Mouse (Mus musculus): ENCODE results near the gene Ppp1r15a. TPM values are rescaled to one million over a fixed set of nuclear protein-coding genes. Genes with fewer than 3 reads are reported as not detected.

The Ppp1r15a gene
- polyA plus RNA-seq, 1 experiment = 356 TPM

GRCm38 (mm10) chr7:45478774-45479173 is 47.3 kb downstream of the Ppp1r15a start:
- Histone ChIP-seq H3K27ac (ENCODE audit: control insufficient read depth, insufficient read depth, low read depth, low read length, poor library complexity) (no peak overlapping the region), H3K4me1 (ENCODE audit: control insufficient read depth, insufficient read depth, low read length) (no peaks in the 10 kb centered on the region), H3K4me3 (replicated peaks; ENCODE audit: control insufficient read depth, low read depth, low read length) (no peak overlapping the region)
- TF ChIP-seq CTCF (IDR thresholded peaks at IDR 0.05; ENCODE audit: control insufficient read depth, insufficient read depth, low read length) (no peak), POLR2A (IDR thresholded peaks at IDR 0.05; ENCODE audit: borderline replicate concordance, control insufficient read depth, low read depth, low read length) (no peak)
- 89% methylated on average over 7 of the region's 7 CpGs for WGBS

- peak; percentile 63 for TF ChIP-seq CTCF (IDR thresholded peaks at IDR 0.05; ENCODE audit: control insufficient read depth, insufficient read depth, low read length)
- no peak for TF ChIP-seq POLR2A (IDR thresholded peaks at IDR 0.05; ENCODE audit: borderline replicate concordance, control insufficient read depth, low read depth, low read length)
- WGBS = 14% methylated on average over 3 of the region's 3 CpGs
These were observed 49.1 kb downstream of the Ppp1r15a start for GRCm38 (mm10) chr7:45477003-45477402.

GRCm38 (mm10) chr7:45476453-45476852 is 49.6 kb downstream of the Ppp1r15a start:
- TF ChIP-seq POLR2A (IDR thresholded peaks at IDR 0.05; ENCODE audit: borderline replicate concordance, control insufficient read depth, low read depth, low read length) = no peak
- TF ChIP-seq CTCF (IDR thresholded peaks at IDR 0.05; ENCODE audit: control insufficient read depth, insufficient read depth, low read length) = no peak
- no peak overlapping the region for H3K27ac ChIP-seq (ENCODE audit: control insufficient read depth, insufficient read depth, low read depth, low read length, poor library complexity)
- 44% methylated on average over 1 of the region's 1 CpGs for WGBS
- H3K4me3 ChIP-seq (replicated peaks; ENCODE audit: control insufficient read depth, low read depth, low read length) = no peak overlapping the region
- no peaks in the 10 kb centered on the region for H3K4me1 ChIP-seq (ENCODE audit: control insufficient read depth, insufficient read depth, low read length)

More at GRCm38 (mm10) chr7:45477003-45477402, 49.1 kb downstream of the Ppp1r15a start:
- Histone ChIP-seq H3K4me1 (ENCODE audit: control insufficient read depth, insufficient read depth, low read length) (no peaks in the 10 kb centered on the region), H3K4me3 (replicated peaks; ENCODE audit: control insufficient read depth, low read depth, low read length) (no peak overlapping the region), H3K27ac (ENCODE audit: control insufficient read depth, insufficient read depth, low read depth, low read length, poor library complexity) (no peak overlapping the region)

GRCm38 (mm10) chr7:45475291-45475969 is 50.6 kb downstream of the Ppp1r15a start:
- H3K4me3 ChIP-seq (replicated peaks; ENCODE audit: control insufficient read depth, low read depth, low read length) = no peak overlapping the region
- no peak overlapping the region for H3K27ac ChIP-seq (ENCODE audit: control insufficient read depth, insufficient read depth, low read depth, low read length, poor library complexity)
- H3K4me1 ChIP-seq (ENCODE audit: control insufficient read depth, insufficient read depth, low read length) = no peaks in the 10 kb centered on the region
- WGBS = 79% methylated on average over 16 of the region's 16 CpGs
- TF ChIP-seq CTCF (IDR thresholded peaks at IDR 0.05; ENCODE audit: control insufficient read depth, insufficient read depth, low read length) = no peak
- TF ChIP-seq POLR2A (IDR thresholded peaks at IDR 0.05; ENCODE audit: borderline replicate concordance, control insufficient read depth, low read depth, low read length) = no peak

Other genes with a start within 250 kb of the Ppp1r15a start
- not detected in 2 replicates for gene Slc6a21, start 248.8 kb downstream of the Ppp1r15a start, polyA plus RNA-seq (2011; ENCODE audit: insufficient read depth, insufficient read length, low replicate concordance, missing spikeins)
- 2.6 and 3.9 TPM in 2 replicates for gene Trpm4, start 192.5 kb downstream of the Ppp1r15a start, polyA plus RNA-seq (2011; ENCODE audit: insufficient read depth, insufficient read length, low replicate concordance, missing spikeins)
- gene Hrc, start 191.0 kb downstream of the Ppp1r15a start, polyA plus RNA-seq (2011; ENCODE audit: insufficient read depth, insufficient read length, low replicate concordance, missing spikeins) = 1.5 and 1.7 TPM in 2 replicates
- not detected in 2 replicates for gene Ppfia3, start 159.2 kb downstream of the Ppp1r15a start, polyA plus RNA-seq (2011; ENCODE audit: insufficient read depth, insufficient read length, low replicate concordance, missing spikeins)
- not detected in 2 replicates for gene Lin7b, start 155.7 kb downstream of the Ppp1r15a start, polyA plus RNA-seq (2011; ENCODE audit: insufficient read depth, insufficient read length, low replicate concordance, missing spikeins)
- gene Snrnp70, start 130.5 kb downstream of the Ppp1r15a start, polyA plus RNA-seq (2011; ENCODE audit: insufficient read depth, insufficient read length, low replicate concordance, missing spikeins) = 753 and 781 TPM in 2 replicates
- gene Kcna7, start 120.6 kb downstream of the Ppp1r15a start, polyA plus RNA-seq (2011; ENCODE audit: insufficient read depth, insufficient read length, low replicate concordance, missing spikeins) = not detected in 2 replicates
- gene Ntf5, start 112.6 kb downstream of the Ppp1r15a start, polyA plus RNA-seq (2011; ENCODE audit: insufficient read depth, insufficient read length, low replicate concordance, missing spikeins) = 1.8 TPM in 1 of 2 replicates, not detected in the other
- gene Lhb, start 105.4 kb downstream of the Ppp1r15a start, polyA plus RNA-seq (2011; ENCODE audit: insufficient read depth, insufficient read length, low replicate concordance, missing spikeins) = not detected in 2 replicates
- gene Gys1, start 91.4 kb downstream of the Ppp1r15a start, polyA plus RNA-seq (2011; ENCODE audit: insufficient read depth, insufficient read length, low replicate concordance, missing spikeins) = 11.3 and 17.4 TPM in 2 replicates
- gene Ruvbl2, start 88.2 kb downstream of the Ppp1r15a start, polyA plus RNA-seq (2011; ENCODE audit: insufficient read depth, insufficient read length, low replicate concordance, missing spikeins) = 61.4 and 66.3 TPM in 2 replicates
- 2,067 and 2,131 TPM in 2 replicates for gene Ftl1, start 66.4 kb downstream of the Ppp1r15a start, polyA plus RNA-seq (2011; ENCODE audit: insufficient read depth, insufficient read length, low replicate concordance, missing spikeins)
- 71.8 and 143 TPM in 2 replicates for gene Bax, start 59.4 kb downstream of the Ppp1r15a start, polyA plus RNA-seq (2011; ENCODE audit: insufficient read depth, insufficient read length, low replicate concordance, missing spikeins)
- gene Tulp2, start 44.4 kb downstream of the Ppp1r15a start, polyA plus RNA-seq (2011; ENCODE audit: insufficient read depth, insufficient read length, low replicate concordance, missing spikeins) = 1.3 TPM in 1 of 2 replicates, not detected in the other
- gene Gm45808, start 39.5 kb downstream of the Ppp1r15a start, polyA plus RNA-seq (2011; ENCODE audit: insufficient read depth, insufficient read length, low replicate concordance, missing spikeins) = not detected in 2 replicates
- 2.7 and 4.8 TPM in 2 replicates for gene Dhdh, start 37.5 kb downstream of the Ppp1r15a start, polyA plus RNA-seq (2011; ENCODE audit: insufficient read depth, insufficient read length, low replicate concordance, missing spikeins)
- 69.3 and 71.9 TPM in 2 replicates for gene Nucb1, start 15.9 kb downstream of the Ppp1r15a start, polyA plus RNA-seq (2011; ENCODE audit: insufficient read depth, insufficient read length, low replicate concordance, missing spikeins)
- 2.1 and 8.9 TPM in 2 replicates for gene Plekha4, start 62 bp upstream of the Ppp1r15a start, polyA plus RNA-seq (2011; ENCODE audit: insufficient read depth, insufficient read length, low replicate concordance, missing spikeins)
- gene Hsd17b14, start 28.6 kb upstream of the Ppp1r15a start, polyA plus RNA-seq (2011; ENCODE audit: insufficient read depth, insufficient read length, low replicate concordance, missing spikeins) = 5.7 TPM in 1 of 2 replicates, not detected in the other
- 35.7 and 58.4 TPM in 2 replicates for gene Bcat2, start 43.9 kb upstream of the Ppp1r15a start, polyA plus RNA-seq (2011; ENCODE audit: insufficient read depth, insufficient read length, low replicate concordance, missing spikeins)
- not detected in 2 replicates for gene Fgf21, start 89.2 kb upstream of the Ppp1r15a start, polyA plus RNA-seq (2011; ENCODE audit: insufficient read depth, insufficient read length, low replicate concordance, missing spikeins)
- not detected in 2 replicates for gene Fut1, start 91.0 kb upstream of the Ppp1r15a start, polyA plus RNA-seq (2011; ENCODE audit: insufficient read depth, insufficient read length, low replicate concordance, missing spikeins)
- gene Izumo1, start 95.5 kb upstream of the Ppp1r15a start, polyA plus RNA-seq (2011; ENCODE audit: insufficient read depth, insufficient read length, low replicate concordance, missing spikeins) = 1.1 TPM in 1 of 2 replicates, not detected in the other
- gene Rasip1, start 101.2 kb upstream of the Ppp1r15a start, polyA plus RNA-seq (2011; ENCODE audit: insufficient read depth, insufficient read length, low replicate concordance, missing spikeins) = 5.9 and 6.0 TPM in 2 replicates
- 1.00 TPM in 1 of 2 replicates, not detected in the other for gene Mamstr, start 113.7 kb upstream of the Ppp1r15a start, polyA plus RNA-seq (2011; ENCODE audit: insufficient read depth, insufficient read length, low replicate concordance, missing spikeins)
- gene Fut2, start 140.1 kb upstream of the Ppp1r15a start, polyA plus RNA-seq (2011; ENCODE audit: insufficient read depth, insufficient read length, low replicate concordance, missing spikeins) = not detected in 2 replicates
- gene Ntn5, start 157.8 kb upstream of the Ppp1r15a start, polyA plus RNA-seq (2011; ENCODE audit: insufficient read depth, insufficient read length, low replicate concordance, missing spikeins) = not detected in 2 replicates
- not detected in 2 replicates for gene Sec1, start 168.1 kb upstream of the Ppp1r15a start, polyA plus RNA-seq (2011; ENCODE audit: insufficient read depth, insufficient read length, low replicate concordance, missing spikeins)
- gene Car11, start 173.6 kb upstream of the Ppp1r15a start, polyA plus RNA-seq (2011; ENCODE audit: insufficient read depth, insufficient read length, low replicate concordance, missing spikeins) = 4.4 TPM in 1 of 2 replicates, not detected in the other
- 8.6 and 19.3 TPM in 2 replicates for gene Dbp, start 178.8 kb upstream of the Ppp1r15a start, polyA plus RNA-seq (2011; ENCODE audit: insufficient read depth, insufficient read length, low replicate concordance, missing spikeins)
- gene Rpl18, start 189.2 kb upstream of the Ppp1r15a start, polyA plus RNA-seq (2011; ENCODE audit: insufficient read depth, insufficient read length, low replicate concordance, missing spikeins) = 845 and 916 TPM in 2 replicates
- 12.9 and 24.4 TPM in 2 replicates for gene Sphk2, start 191.7 kb upstream of the Ppp1r15a start, polyA plus RNA-seq (2011; ENCODE audit: insufficient read depth, insufficient read length, low replicate concordance, missing spikeins)
- 1.1 TPM in 1 of 2 replicates, not detected in the other for gene Fam83e, start 194.9 kb upstream of the Ppp1r15a start, polyA plus RNA-seq (2011; ENCODE audit: insufficient read depth, insufficient read length, low replicate concordance, missing spikeins)
- not detected in 2 replicates for gene Spaca4, start 199.5 kb upstream of the Ppp1r15a start, polyA plus RNA-seq (2011; ENCODE audit: insufficient read depth, insufficient read length, low replicate concordance, missing spikeins)